Mouse (Mus musculus): ENCODE data around the gene Polr1a. TPM values are rescaled to one million over a fixed set of nuclear protein-coding genes. Genes with fewer than 3 reads are reported as not detected.

Polr1a gene
- total RNA-seq, 2 experiments from 2014 or later, result 35.9 to 36.4 TPM

DNA sequence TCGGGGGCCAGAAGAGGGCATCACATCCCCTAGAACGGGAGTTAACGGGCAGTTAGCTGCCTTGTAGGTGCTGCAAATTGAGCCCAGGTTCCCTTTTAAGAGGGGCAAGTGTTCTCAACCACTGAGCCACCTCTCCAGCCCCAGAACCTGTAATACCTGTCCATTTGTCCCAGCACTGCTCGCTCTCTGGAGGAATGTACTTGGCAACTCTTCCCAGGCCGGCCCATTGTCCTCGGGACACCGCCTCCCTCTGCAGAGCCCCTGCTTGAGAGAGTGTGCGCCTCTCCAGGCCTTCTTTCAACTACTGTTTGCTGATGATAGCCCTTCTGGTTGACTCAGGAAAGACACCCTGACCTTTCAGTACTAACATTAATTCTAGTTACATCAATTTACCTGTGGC lies 37.3 kb downstream of the Polr1a start:
- no peak for DNase-seq (ENCODE audit: low spot score)

DNA sequence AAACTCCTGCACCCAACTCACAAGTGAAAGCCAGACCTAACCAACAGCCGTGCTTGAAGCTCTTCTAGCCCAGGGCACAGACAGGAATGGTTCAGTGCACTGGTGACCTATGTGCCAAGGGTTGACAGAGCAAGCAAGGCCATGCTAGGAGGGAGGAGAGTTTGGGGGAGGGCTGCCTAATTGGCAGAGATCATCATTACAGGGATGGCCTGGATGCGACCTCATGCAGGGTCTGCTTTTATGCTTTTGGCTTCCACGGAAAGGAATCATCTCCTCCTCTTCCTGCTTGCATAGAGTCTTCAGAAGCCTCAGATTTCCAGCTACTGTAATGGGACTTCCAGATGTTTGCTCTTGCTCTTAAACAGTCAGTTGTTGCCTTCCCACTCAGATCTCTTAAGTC lies 40.9 kb downstream of the Polr1a start:
- DNase-seq (ENCODE audit: low spot score), result no peak

DNA sequence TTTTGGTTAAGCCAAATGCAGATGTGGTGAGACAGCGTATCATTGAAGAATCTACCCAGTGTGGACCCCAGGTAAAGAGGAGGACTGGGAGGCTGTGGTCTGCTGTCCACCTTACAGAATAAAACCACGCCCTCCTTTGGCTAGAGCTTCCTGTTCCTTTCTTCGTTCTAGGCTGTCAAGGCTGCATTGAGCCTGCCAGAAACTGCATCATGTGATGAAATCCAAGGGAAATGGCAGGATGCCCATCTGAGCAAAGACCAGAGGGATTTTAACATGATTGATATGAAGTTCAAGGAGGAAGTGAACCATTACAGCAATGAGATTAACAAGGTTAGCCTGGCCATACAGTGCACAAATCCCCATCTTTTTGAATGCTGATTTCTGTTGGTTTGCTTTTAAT lies 41.7 kb downstream of the Polr1a start:
- DNase-seq (ENCODE audit: low spot score), result peak; percentile 68

DNA sequence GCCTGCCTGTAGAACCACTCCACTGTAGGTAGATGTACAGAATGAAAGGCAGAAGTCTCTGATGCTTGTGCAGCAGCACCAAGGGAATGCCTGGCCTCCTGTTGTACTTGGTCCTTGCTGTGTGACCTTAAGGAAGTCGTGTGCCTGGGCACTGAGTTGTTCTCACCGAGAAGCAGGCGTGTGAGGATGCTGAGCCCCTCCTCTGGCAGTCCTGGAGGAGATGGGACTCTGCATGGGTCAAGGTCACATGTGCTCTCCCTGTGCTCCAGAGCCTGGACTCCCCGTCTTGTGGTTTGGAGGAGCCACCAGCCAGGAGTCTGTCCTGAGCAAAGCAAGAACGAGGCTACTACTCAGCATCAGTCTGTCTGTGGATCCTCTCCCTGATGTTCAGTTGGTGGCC lies 42.3 kb downstream of the Polr1a start:
- no peak for DNase-seq (ENCODE audit: low spot score)

DNA sequence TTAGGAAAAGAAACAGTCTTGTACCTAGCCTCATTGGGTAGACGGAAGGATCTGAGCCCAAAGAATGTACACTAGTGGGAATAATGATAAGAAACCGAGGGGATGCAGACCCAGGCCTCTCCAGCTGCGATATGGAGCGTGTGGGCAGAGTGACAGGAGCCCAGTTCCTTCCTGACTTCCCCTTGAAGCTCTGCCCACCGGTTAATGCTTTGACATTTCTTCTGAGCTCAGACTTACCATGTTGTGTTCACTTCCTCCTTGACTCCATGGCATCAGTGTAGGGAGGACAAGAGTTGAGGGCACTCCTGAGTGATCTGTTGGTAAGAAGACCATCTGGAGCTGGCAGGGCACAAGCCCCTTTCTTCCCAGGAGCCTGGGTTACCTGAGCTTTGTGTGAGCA lies 53.3 kb downstream of the Polr1a start:
- DNase-seq (ENCODE audit: low spot score), result no peak

DNA sequence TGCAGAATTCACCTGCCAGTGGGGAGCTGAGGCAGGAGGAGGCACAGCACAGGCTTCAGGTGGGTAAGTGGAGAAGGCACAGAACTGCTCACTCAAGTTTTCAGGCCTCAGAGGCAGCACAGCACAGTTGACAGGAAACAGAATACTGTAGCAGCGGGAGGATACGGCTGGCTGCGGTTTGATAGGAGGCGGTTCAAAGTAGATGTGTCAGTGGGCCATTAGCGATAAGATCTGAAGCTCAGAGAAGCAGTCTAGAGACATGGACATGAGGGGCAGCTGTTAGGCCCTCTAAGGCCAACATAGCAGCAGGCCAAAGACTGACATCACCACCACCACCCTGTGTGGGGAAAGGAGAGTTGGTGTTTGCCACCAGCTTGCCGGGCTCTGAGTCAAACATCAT lies 53.9 kb downstream of the Polr1a start:
- no peak for DNase-seq (ENCODE audit: low spot score)

DNA sequence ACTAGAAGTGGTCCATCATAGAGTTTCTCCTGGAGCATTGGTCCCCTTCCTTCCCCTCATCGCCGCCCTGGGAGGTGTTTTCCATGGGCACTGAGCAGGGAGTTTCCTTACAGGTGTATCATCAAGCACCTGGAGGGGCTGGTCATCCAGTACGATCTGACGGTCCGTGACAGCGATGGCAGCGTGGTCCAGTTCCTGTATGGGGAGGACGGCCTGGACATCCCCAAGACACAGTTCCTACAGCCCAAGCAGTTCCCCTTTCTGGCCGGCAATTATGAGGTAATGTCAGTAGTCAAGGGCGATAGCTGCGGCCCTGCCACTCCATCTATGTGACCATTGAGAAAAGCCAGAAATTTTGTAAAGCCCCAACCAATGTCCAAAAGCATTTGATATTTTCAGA lies 54.7 kb downstream of the Polr1a start:
- DNase-seq (ENCODE audit: low spot score), result no peak

DNA sequence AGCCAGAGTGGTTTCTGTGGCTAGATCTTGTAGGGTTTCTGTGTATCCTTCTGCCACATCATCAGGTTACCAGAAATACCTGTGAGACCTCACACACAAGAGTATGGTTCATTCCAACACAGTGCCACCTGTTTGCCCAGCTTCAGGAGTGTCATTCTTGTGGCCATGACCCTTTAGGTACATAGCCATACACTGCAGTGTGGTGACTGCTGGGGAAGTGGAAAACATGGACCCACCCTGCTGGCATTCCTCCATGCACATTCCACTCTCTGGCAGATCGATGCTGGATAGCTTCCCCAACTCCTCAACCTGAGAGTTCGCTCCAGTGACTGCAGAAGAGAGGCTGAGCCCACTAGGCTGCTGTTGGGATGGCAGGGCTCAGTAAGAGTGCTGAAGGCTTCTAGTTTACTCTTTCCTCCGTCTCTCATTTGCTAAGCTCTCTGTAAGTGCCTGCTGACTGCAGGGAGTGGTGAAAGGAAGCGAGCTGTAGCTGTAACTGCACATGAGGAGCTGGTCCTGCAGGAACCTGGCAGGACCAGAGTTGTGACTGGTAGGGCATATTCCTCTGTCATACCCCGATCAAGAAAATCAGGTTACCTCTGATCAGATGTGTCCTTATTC lies 57.9 kb downstream of the Polr1a start:
- DNase-seq (ENCODE audit: low spot score), result no peak

DNA sequence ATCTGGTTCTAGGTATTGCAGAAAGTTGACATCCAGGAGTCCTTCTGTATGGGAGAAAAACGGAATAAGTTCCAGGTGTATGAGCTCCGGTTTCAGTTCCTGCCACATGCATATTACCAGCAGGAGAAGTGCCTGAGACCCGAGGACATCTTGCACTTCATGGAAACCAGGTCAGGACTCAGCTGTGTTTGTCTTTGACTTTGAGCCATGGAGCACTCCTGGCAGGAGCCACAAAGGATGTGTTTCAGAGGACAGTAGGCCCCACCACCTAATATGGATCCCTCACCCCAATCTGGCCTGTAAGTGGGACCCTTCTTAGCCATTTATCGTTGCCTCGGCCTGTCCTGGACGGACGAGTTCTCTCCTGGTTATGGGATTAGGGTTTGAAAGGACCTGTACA lies 59.0 kb downstream of the Polr1a start:
- peak; percentile 67 for DNase-seq (ENCODE audit: low spot score)

DNA sequence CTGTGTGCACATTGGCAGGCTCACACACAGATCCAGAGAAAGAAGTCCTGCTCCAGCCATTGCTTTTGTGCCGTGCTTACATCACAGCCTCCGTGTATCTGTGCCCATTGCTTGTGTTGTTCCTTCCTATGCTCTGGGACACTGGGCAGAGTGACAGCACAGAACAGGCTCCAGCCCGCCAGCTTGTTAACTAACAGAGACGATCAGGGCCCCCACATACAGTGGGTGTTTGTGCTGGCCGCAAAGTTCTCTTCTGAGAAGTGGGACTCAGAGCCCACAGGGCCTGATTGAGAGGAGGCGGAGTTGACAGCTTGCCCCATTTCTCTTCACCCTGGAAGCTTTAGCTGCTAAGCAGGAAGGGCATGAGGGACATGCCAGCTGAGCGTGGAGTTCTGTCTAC lies 60.6 kb downstream of the Polr1a start:
- DNase-seq (ENCODE audit: low spot score), result no peak

DNA sequence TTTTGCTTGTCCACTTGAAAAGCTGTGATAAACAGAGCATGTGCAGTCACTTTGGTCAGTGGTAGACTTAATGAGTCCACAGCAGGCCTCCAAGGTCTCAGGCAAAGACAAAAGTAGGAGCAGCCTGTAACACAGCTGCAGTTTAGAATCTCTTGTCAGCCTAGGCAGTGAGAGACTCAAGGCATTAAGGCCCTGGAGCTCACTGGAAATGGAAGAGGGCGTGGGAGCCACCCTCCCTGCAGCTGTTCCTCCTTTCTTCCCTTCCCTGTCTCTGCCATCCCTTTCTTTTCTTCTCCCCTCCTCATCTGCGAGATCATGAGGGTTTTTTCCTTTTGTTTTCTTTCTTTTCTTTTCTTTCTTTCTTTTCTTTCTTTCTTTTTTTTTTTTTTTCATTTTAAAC lies 61.3 kb downstream of the Polr1a start:
- DNase-seq (ENCODE audit: low spot score), result no peak

DNA sequence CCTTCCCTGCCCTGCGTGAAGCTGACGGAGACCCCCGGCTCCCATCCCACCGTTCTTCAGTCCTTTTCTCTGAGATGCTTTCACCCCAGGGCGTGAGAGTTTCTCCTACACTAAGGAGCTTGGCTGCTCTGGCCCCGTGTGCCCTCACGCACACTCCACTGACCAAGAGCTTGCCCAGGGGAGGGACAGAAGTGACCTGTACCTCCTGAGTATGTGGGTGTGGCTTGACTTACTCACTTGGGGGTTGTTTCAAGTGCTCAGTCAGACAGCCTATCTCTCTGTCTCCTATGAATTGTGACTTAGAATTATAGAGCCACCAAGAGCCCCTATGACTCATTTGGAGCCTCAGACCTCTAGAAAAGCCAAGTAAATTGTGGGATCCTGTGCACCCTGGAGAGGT lies 67.7 kb downstream of the Polr1a start:
- DNase-seq (ENCODE audit: low spot score), result no peak

DNA sequence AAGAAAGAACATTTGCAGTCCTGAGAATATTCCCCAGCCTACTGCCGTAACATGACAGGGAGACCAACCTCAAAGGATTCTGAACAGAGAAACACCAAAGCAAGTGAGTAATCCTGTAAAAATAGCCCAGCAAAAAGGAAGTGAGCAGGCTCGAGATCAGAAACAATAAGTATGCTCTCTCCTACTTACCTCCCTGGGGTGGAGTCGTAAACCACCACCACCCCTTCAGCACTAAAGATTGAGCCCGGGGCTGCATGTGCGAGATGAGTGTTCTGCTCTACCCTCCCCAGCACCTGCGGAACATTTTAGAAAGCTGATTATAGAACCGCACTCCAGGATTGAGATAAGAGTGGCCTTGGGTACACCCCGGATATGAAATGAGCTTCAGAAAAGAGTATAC lies 71.3 kb downstream of the Polr1a start:
- DNase-seq (ENCODE audit: low spot score), result no peak

DNA sequence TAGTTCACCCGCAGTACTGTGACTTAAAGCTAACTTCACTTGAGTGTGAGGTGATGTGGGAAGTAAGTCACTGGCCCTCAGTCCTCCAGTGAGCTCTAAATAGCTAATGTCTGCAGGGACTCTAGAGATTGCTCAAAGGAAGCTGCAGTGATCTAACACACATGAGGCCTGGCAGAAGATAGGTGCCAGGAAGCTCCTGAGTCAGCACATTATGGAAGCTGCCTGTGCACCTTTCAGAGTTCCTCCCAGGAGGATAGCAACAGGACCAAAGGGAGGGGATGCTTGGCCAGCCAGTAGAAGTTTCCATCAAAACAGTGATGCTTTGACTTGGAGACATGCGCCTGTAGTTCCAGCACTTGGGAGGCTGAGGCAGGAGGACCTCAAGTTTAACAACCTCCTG lies 71.7 kb downstream of the Polr1a start:
- no peak for DNase-seq (ENCODE audit: low spot score)

DNA sequence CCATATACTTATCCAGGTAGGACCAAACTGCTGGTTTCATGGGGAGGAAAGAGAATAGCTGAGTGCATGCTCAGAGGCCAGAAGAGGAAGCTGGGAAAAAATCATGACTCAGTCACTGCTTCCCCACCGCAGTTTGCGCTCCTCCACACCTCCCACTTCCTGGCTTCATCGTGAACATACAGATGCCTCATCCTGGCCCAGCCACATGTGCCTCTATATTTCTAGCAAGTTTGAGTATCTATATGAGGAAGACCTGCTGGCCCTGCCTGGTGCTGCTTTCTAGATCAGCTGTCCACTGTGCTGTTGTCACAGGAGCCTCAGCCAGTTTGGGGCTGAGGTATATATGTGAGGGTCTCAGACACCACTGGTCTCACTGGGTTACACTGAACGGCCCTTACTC lies 72.6 kb downstream of the Polr1a start:
- DNase-seq (ENCODE audit: low spot score), result no peak

DNA sequence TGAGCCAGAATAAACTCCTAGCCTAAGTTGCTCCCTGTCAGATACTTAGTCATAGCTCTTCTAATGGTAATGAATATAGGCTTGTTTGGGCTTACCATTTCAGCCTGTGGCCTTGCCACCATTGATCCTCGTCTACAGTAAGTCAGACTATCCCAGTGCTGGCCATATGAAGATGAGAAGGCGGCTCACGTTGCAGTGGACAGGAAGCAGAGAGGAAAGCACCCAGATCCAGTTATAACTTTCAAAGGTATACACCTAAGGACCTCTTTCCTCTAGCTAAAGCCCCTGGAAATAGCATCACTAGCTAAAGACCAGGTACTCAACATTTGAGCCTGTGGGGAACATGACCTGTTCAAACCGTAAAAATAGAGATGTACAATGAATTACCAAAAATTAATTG lies 77.1 kb downstream of the Polr1a start:
- DNase-seq (ENCODE audit: low spot score), result no peak

DNA sequence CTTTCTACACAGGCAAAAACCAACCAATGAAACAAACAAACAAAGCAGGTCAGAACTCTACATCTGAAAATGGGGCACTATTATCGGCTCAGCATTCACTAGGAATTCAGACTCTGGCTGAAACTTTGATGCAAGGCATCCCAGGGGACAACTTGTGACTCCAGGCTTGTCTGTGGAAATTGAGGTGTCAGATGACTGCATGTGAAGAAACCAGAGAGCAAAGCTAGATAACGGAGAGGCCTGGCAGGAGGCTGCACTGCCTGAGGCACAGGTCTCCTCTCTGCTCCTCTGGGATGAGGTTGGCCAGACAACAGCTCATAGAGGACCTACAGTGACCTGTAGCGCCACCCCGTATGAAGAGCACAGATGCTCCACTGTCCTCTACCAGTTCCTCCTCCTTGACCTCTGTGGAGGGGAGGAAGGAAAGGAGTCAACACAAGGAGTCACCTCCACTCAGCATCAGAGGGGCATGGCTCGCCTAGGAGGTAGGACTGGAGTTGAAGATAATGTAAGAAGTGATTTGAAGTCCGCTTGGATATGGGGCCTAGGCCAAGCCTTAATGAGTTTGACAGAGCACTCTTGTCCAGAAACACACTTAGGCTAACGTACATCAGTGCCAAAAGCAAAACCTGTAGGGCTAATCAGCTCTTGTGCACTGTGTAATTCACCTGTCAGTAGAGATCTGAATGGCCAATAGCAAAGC lies 78.8 kb downstream of the Polr1a start:
- no peak for DNase-seq (ENCODE audit: low spot score)

DNA sequence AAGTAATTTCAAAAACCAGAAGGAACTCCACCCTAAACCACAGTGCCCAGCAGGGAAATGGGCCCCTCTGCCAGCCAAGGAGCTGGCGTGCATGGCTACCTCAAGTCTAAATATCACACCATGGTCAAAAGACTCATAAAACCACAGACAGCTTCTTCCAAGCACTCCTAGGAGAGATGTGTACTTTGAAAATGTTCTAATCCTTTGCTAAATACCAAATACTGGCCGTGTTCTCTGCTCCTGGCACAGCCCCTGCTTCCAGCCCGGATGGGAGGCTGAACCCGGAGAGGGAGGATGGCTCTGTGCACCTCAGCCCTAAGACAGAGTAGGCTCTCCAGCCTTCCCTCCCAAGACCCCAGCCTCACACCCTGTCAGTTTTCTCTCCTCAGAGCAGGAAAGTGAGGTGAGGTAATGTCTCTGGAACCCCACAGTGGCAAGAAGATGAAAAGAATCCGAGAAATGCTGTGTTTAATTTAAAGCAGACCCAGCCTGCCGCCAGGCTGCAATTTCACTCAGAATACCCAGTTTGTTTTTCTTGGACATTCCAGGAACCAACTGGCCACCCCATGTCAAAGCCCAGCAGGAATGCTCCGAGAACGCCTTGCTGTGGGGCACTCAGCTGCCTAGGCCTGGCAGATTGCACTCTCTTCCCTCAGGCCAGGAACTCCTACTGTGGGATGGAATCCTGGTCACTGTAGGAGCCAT lies 80.9 kb downstream of the Polr1a start:
- DNase-seq (ENCODE audit: low spot score), result no peak

DNA sequence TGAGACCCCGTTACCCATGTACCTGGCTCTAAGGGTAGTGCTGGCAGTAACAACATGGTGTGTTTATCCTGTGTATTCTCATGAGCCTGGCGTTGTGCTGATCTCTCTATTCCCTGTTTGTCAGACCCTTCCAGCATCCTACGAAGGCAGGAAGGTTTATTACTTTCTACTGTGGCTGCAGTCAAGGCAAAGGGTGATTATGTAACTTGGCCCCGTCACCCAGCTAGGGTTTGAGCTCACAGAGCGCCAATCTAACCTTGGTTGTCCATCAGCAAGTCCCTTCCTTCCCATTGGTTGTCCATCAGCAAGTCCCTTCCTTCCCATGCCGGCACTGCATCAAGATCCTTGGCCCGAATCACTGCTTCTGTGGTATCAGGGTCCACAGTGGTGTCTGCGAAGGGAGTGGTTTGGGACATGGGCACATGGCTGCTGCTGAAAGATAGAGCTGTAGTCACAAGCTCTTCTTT lies 81.6 kb downstream of the Polr1a start:
- no peak for DNase-seq (ENCODE audit: low spot score)

DNA sequence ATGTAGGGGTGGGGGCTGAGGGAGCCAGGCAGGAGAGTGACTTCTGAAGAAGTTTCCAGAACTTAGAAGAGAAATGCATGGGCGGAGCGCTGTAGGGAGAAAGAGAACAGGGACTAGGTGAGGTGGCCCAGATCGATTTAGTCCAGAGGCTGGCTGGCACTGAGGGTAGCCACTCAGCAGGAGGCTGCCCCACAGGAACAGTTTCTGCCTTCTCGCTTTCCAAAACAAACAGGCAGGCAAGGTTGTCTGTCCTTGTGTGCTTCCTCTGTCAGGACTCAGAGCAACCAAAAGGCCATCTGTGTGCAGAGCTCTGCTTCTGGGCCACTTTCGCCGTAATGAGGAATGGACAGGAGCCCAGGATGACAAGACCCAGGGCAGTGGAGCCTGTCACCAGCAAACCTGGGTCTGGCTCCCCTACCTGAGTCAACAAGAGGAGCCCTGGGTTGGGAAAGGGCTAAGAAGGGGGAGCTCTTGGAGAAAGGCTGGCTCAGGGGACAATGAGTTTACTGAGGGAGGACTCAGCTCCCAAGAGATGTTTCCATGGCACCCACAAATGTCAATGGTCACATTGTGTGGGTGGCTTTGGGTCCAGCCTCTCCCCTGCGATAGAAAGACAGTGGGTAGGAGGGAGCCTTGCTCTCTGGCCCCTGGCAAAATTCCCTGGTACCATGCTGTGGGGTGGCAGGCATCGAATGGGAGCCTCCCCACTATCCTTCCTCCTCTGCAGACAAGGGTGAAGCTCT lies 82.5 kb downstream of the Polr1a start:
- no peak for DNase-seq (ENCODE audit: low spot score)

DNA sequence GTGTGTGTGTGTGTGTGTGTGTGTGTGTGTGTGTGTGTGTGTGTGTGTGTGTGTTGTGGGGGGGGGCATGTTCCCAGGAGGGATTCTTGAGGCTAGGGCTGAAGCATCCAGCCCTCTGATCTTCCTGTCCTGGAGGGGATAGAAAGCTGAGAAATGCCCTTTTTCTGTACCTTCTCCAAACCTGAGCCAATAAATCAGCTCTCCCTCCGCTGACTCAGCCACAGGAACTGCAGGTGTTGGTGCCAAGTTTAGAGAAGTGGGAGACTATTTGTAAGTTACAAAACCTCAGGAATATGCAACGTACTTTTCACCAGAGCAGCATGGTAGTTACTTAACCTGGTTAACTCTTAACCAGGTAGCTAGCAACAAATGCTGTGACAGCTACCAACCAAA lies 83.1 kb downstream of the Polr1a start:
- DNase-seq (ENCODE audit: low spot score), result no peak

DNA sequence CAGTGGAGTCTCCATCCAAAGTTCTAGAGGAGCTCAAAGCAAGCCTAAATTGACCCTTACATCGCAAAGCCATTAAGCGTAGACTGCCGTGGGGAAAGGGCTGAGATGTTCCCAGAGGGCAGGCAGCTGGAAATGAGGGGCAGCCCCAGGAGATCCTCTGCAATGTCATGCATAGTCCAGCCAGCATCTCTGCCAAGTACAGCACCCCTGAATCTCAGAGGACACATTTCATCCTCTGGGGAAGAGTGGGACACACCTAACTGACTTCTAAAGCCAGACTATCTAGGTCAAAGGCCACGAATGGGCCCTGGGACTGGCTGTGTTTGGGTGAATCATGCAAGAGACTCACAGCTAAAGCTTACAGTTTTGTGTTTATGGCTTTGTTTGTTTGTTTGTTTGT lies 85.2 kb downstream of the Polr1a start:
- no peak for DNase-seq (ENCODE audit: low spot score)
